Mouse (Mus musculus) kidney, postnatal 25 days (tissue): ENCODE results near the gene Slc22a23.
"Not testable (repeated sequence)": the region's sequence is repeated elsewhere in the genome, so short reads cannot be mapped to it uniquely, and the experiment has no call there.

Experiments
- DNase-seq, 2 experiments: peaks; one replicate each; pipeline ENCODE4 v3.0.0; 2021; ENCODE audit warnings: mixed read lengths in 2 of 2

Slc22a23 gene

DNA sequence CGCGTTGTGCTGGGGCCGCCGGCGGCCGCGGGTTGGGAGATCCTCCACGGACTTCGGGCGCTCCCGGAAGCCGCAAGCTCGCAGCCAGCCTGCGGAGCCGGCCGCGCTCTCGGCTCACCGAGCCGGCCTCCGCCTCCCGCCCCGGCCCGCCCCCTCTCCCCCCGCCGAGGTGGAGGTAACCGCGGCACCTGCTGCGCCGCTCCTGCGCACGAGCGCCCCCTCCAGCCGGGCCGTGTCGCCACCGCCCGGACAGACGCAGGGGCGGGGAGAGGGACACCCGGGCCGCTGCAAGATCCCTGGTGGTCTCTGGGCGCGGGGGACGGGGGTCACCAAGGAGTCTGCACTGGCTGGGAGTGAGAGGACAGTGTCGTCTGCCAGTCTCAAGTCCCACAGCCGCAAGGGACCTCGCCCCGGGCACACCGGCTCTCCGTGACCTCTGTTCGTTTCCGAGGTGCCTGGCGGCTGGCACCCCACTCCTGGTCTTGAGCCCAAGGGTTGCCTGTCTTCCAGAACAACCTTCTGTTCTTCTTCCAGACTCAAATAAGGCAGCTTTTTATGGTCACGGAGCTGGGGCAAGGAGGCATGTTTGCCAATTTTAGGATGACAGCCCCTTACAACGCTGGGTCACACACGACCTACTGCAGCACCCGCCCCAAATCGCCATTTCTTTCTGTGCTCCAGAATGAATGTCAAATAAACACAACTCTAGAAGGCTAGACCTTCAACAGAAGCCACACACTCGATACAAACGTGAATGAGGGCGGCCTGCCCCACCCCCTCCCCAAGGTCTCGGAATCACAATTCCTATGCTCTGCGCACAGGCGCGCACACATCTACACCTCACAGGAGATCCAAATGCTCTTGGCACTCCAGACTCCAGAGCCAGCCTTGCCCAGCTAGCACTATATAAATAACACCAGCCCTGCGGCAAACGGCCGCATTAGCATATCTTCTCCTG lies at the start of gene Slc22a23:
Gene Slc22a23, minus strand, starts transcription at position 55 of the 958 bp plus-strand sequence.
- peak; percentile 79 to 89 for DNase-seq

- DNase-seq, result not testable (repeated sequence)
Observed at GRCm38 (mm10) chr13:34394305-34394704, 49.3 kb upstream of the Slc22a23 start.

DNA sequence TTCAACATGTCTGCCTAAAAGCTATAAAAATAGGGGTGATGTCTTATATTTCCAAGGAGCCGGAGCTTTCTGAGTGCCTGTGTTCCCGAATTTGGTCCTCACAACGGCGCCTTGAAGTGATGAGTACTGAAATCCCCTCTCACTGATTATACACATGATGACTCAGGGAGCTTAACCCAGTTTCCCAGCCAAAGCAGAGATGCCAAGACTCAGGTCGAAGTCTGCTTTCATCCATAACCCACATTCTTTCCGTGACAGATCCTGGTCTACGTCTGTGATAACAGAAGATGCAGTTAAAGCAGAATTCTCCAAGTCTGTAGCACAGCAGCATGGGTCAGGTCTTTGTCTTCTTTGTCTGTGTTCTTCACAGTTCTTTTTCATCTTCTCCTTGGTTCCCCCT lies 47.4 kb upstream of the Slc22a23 start:
- no peak for DNase-seq

DNA sequence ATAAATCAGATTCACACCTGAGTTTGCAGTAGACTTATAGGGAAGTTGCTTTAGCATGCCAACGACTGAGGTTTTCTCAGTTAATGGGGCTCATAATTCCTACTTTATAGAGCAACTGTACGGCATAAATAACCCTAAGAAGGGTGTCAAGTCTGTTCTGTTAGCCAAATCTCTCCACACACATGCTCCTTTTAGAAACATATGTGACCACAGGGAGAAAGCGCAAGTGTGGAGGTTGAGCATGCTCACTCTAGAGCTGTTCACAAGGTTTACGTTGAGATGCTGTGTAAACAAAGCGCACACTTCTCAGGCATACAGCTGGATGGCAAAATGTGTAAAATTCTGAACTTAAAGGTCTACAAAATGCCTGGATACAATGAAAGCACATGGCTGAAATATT lies 43.2 kb upstream of the Slc22a23 start:
- DNase-seq, result no peak

DNA sequence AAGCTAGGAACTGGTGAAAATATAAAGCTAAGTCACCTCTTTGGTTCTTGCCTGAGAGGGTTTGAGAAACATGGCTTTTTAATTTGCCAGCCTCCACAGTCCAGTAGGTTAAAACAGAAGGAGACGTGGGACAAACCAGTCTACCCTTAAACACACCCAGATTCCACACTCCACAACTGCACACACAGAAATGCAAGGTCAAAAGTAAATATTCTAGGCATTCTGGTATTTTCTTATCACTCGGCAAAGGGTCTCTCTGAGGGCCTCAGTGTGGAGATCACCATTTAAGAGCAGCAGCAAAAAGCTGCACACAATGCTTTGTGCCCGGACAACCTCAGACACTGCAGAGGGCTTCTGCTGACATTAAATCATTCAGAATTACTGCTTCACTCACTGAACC lies 38.4 kb upstream of the Slc22a23 start:
- DNase-seq, result no peak

DNA sequence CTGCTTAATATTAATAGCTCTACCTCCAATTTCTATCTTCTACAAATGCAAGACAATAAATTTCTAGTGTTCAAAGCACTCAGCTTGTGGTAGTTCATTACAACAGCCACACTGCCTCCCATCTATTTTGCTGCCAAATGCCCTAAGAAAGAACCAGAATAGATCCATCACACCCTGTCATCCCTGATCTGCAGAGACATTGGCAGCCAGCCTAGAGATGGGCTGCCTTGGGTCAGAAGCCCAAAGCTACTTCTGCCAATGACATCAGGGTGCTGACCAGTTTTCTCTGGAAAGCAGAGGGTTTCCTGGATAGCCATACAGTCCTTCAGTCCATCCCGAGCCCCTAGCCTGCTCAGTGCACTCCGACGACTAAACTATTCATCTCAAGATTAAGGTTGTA lies 33.9 kb upstream of the Slc22a23 start:
- no peak for DNase-seq

DNA sequence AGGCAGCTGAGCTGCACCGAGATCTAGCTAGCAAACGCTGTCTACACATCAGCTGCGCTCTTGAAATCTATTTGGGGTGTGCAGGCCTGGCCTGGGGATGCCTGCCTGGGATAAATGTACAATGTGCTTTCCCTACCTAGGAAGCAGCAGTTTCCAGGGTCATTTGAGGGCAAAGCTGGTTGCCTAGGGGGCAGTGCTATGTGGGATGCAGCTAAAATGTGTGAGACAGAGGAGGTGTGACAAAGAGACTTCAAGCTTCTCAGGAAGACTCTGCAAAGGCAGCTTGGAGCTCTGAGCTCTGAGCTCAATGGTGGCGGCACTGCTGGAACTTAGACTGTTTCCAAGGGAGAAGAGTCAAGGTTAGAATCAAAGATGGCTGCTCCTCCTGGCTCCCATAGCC lies 30.2 kb upstream of the Slc22a23 start:
- DNase-seq, result no peak

GRCm38 (mm10) chr13:34372870-34373478 lies 28.0 kb upstream of the Slc22a23 start:
- DNase-seq, result no peak

GRCm38 (mm10) chr13:34371951-34372869 lies 27.2 kb upstream of the Slc22a23 start:
- no peak for DNase-seq

GRCm38 (mm10) chr13:34370281-34370825 lies 25.4 kb upstream of the Slc22a23 start:
- DNase-seq, result no peak

DNA sequence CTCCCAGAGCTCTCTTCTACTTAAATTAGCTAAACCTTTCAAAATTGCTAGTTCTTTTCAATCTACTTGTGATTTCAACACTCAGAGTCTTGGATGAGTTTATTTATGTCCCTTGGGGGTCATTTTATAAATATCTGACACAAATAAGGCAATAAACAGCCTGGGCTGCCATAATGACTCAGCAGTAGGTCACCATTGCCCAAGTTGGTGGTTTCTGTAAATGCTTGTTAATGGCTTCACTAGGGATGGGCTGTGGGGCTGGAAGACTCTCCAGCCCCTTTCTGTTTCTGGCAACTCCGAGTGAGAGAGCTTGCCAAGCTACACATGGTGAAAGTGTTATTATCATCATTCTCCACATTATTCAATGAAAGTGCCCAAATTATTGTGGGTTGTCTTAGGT lies 20.2 kb upstream of the Slc22a23 start:
- no peak for DNase-seq

DNA sequence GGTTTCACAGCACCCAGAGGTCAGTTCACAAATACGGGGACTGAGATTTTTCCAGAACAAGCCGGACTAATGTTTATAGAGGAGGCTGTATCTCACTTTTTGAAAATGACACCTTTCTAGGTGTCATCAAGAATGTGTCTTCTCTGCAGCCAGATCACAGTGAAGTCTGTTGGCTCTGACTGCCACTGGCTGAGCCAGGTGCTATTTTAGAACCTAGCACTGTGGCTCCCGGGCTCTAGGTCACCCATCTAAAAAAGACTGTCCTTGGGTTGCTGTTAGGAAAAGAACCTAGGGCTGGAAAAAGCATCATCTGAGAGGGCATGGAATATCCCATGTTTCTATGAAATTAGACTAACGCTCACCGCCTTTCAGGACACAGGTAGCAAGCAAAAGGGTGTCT lies 10.7 kb upstream of the Slc22a23 start:
- no peak for DNase-seq

DNA sequence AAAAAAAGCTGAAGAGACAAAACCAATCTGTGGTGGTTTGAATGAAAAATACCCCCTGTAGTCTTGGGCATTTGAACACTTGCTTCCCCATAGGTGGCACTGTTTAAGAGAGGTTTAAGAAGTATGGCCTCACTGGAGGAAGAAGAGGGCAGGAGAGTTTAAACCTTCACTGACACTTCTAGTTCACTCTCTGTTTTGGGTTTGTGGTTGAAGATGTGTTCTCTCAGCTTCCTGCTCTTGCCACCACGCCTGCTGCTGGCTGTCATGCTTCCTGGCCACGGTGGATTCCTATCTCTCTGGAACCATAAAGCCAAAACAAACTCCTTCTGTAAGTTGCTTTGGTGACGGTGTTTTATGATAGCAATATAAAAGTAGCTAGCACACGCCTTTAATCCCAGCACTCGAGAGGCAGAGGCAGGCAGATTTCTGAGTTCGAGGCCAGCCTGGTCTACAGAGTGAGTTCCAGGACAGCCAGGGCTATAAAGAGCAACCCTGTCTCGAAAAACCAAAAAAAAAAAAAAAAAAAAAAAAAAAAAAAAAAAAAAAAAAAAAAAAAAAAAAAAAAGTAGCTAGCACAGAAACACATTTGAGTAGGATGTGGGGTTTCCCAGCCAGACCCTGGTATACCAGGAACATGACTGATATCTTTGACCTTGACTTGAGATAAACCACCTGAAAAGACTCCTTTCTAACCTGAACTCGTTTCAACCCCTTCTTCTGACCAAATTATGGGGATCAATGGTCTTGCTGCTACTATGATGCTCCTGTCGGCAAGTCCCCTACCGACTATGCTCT lies 10.0 kb upstream of the Slc22a23 start:
- no peak for DNase-seq

- no peak for DNase-seq
Observed at GRCm38 (mm10) chr13:34353241-34353640, 8.3 kb upstream of the Slc22a23 start.

DNA sequence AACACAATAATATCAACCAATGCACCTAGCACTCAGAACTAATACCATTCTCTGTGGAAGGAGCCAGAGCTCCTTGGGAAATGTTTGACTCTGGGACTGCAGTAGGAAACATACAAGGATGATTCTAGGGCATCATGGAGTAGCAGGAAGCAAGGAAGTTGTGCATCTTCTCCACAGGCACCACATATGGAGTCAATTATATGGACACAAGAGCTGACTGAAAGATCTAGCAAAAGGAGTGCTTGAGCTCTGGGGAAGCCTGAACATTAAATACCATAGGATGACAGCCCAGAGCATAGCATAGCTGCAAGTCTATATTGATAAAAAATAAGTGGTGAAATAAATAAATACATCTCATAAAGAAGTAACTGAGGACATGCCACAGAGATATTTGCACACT lies 6.5 kb upstream of the Slc22a23 start:
- DNase-seq, result no peak

GRCm38 (mm10) chr13:34347960-34348889 lies 3.2 kb upstream of the Slc22a23 start:
- DNase-seq, result no peak

- DNase-seq, result no peak
Observed at GRCm38 (mm10) chr13:34346748-34347147, 1.8 kb upstream of the Slc22a23 start.

GRCm38 (mm10) chr13:34346238-34346637 lies 1.3 kb upstream of the Slc22a23 start:
- DNase-seq, result no peak

DNA sequence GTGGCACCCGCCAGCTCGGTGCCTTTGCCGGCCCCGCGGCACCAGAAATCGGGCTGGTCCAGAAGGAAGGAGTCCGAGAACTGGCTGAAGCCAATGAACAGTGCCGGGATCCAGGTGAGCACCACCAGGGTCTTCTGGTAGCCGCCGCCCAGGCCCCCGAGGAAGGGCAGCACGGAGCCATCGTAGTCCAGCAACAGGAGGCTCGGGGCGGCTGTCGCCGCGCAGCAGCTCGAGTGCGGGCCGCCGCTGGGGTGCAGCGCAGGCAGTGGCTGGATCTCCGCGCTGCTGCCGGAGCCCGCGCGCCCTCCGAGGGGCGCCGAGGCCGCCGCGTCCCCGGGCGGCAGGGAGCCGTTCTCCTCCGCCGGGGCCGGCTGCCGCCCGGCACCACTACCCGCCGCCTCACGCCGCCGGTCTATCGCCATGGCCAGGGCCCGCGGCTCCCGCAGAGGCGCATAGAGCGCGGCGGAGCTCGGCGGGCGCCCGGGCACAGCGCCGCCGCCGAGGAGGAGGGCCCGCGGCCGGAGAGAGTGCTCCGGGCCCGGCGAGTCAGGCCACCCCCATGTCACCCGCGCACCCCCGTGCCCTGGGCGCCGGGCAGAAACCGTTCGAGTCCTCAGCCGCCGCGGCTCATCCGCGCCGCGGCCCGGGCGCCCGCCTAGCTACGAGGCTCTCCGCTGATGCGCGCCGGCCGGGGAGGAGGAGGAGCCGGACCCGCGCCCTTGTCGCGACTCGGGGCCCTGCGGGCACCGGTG lies 430 bp downstream of the Slc22a23 start:
- DNase-seq, result peak; percentile 28 to 58
